Mouse (Mus musculus) myocyte (in vitro differentiated cells): ENCODE data around the gene Lasp1.

Source experiments
- CEBPB ChIP-seq: IDR thresholded peaks from 2 replicates; pipeline ENCODE4 v1.6.1; 2011; ENCODE audit warnings: mild to moderate bottlenecking, moderate library complexity; ENCODE audit not compliant: poor library complexity, insufficient read depth, severe bottlenecking
- E2F4 ChIP-seq: IDR thresholded peaks from one replicate; pipeline ENCODE4 v1.6.1; 2011; ENCODE audit warnings: mild to moderate bottlenecking, control low read depth, moderate library complexity; ENCODE audit not compliant: insufficient read depth
- MAX ChIP-seq: IDR thresholded peaks from one replicate; pipeline ENCODE4 v1.6.1; 2011; ENCODE audit warnings: low read depth, mild to moderate bottlenecking, control low read depth
- MYOD1 ChIP-seq, 3 experiments: IDR thresholded peaks; one replicate each; pipeline ENCODE4 v1.6.1; 2011; ENCODE audit warnings: control low read depth in 2 of 3, low read depth in 2 of 3, mild to moderate bottlenecking in 2 of 3, moderate library complexity in 1 of 3; ENCODE audit not compliant: insufficient read length in 2 of 3, control insufficient read depth in 1 of 3
- MYOG ChIP-seq, 3 experiments: IDR thresholded peaks; one replicate each; pipeline ENCODE4 v1.6.1; 2011; ENCODE audit warnings: control low read depth in 2 of 3, low read depth in 2 of 3, mild to moderate bottlenecking in 2 of 3; ENCODE audit not compliant: insufficient read length in 2 of 3, control insufficient read depth in 1 of 3, insufficient read depth in 1 of 3
- POLR2A ChIP-seq: IDR thresholded peaks from one replicate; pipeline ENCODE4 v1.6.1; 2011; ENCODE audit warnings: low read depth, mild to moderate bottlenecking, control low read depth, moderate library complexity; ENCODE audit not compliant: insufficient read length
- REST ChIP-seq: IDR thresholded peaks from one replicate; pipeline ENCODE4 v1.6.1; 2011; ENCODE audit warnings: mild to moderate bottlenecking, control low read depth, moderate library complexity; ENCODE audit not compliant: insufficient read depth, insufficient read length
- TCF12 ChIP-seq: IDR thresholded peaks from one replicate; pipeline ENCODE4 v1.6.1; 2011; ENCODE audit warnings: mild to moderate bottlenecking, control low read depth; ENCODE audit not compliant: poor library complexity, insufficient read depth, severe bottlenecking
- TCF3 ChIP-seq: IDR thresholded peaks from one replicate; pipeline ENCODE4 v1.6.1; 2011; ENCODE audit warnings: low read depth, control low read depth; ENCODE audit not compliant: insufficient read length
- USF1 ChIP-seq: IDR thresholded peaks from one replicate; pipeline ENCODE4 v1.6.1; 2011; ENCODE audit warnings: low read depth, mild to moderate bottlenecking, control low read depth, moderate library complexity

- no peak for TF ChIP-seq POLR2A
- TF ChIP-seq E2F4, result no peak
- TF ChIP-seq MYOD1 (IDR thresholded peaks at IDR 0.05; ENCODE audit: control insufficient read depth in 1 of 3, insufficient read length in 2 of 3, low read depth in 2 of 3), result no peak
- no peak for TF ChIP-seq MYOG (IDR thresholded peaks at IDR 0.05; ENCODE audit: control insufficient read depth in 1 of 3, insufficient read depth in 1 of 3, insufficient read length in 2 of 3, low read depth in 2 of 3)
- TF ChIP-seq MAX, result no peak
- no peak for TF ChIP-seq TCF12
- no peak for TF ChIP-seq USF1
- TF ChIP-seq CEBPB, result no peak
- no peak for TF ChIP-seq TCF3
- no peak for TF ChIP-seq REST
Observed at GRCm38 (mm10) chr11:97810970-97811369, 12.2 kb downstream of the Lasp1 start.
